Mouse (Mus musculus) lung, postnatal 0 days (tissue): ENCODE results near the gene Morn4.

Experiments
- CTCF ChIP-seq: IDR thresholded peaks from 2 replicates; pipeline ENCODE4 v1.5.1; 2016; ENCODE audit warnings: antibody characterized with exemption, mild to moderate bottlenecking
- EP300 ChIP-seq: IDR thresholded peaks from 2 replicates; pipeline ENCODE4 v1.6.1; 2016; ENCODE audit warnings: antibody characterized with exemption, mild to moderate bottlenecking, control low read depth

DNA sequence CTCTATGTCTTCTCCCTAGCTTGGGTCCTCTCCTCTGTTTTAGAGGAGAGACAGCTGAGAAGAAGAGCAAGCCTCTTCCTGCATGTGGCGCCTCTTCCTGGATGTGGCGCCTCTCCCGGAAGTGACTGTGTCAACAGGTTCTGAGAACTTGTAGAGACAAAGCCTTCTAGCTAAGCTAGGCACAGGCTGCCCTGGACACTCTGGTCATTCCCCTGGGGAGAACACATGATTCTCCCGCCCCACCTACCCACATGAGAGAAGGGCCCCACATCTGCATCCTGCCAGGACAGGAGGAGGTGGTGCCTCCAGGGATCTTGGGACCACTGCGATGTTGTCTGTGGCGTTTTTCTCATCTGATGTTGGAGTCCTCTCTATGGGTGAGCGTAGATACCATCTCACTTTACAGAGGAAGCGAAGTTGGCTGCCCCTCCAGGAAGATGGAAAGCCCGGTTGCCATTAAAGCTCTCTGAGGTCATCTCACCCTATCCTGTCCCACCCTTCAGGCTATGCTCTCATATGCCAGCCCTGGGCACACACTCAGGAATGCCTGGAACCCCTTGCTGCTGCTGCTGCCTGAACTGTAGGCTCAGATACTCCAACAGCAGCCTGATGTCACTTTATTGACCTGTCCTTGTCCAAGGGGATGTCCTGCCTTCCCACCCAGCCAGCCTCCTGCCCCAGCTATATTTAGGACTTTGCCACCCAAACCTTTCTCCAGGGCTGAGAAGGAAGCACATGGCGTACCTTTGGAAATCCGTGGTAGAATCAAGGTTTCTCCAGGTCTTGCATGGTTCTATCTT lies 17.5 kb downstream of the Morn4 start:
- TF ChIP-seq CTCF (no peak), EP300 (peak; percentile 88)
